ENCODE assay signal across 8 mouse cellular contexts in genomic region chr1:156043027-156043426, GRCm38 (mm10). TPM values are rescaled to one million over a fixed set of nuclear protein-coding genes. Genes with fewer than 3 reads are reported as not detected.
A peak's percentile ranks its signal among the peaks of the same experiment; 100 is the strongest.
DNase-seq lines count a peak whose midpoint lies in the region; ATAC-seq lines count a peak whose summit lies in the region.

No protein-coding gene starts in this region.

- H3K27ac ChIP-seq in forebrain, embryonic 13.5 days: no peak overlapping the region
- H3K27ac ChIP-seq in forebrain, embryonic 16.5 days (ENCODE audit: low read length): no peak overlapping the region
- no peak overlapping the region for H3K27ac ChIP-seq in lung, embryonic 16.5 days (ENCODE audit: low read length)

- WGBS in forebrain, embryonic 13.5 days: 11% methylated on average over 4 of the region's 4 CpGs
- 15% methylated on average over 4 of the region's 4 CpGs for WGBS in forebrain, embryonic 16.5 days
- WGBS in lung, embryonic 16.5 days: 17% methylated on average over 4 of the region's 4 CpGs

- H3K4me3 ChIP-seq in forebrain, embryonic 13.5 days: no peak overlapping the region
- H3K4me3 ChIP-seq in forebrain, embryonic 16.5 days (replicated peaks; ENCODE audit: low read length): no peak overlapping the region
- H3K4me3 ChIP-seq in lung, embryonic 16.5 days (ENCODE audit: low read length): peak overlapping the region; percentile 5; the same call in 1 of the 2 replicates

- H3K36me3 ChIP-seq in forebrain, embryonic 13.5 days (ENCODE audit: poor library complexity, severe bottlenecking): peaks cover 20% of the 10 kb centered on the region
- H3K36me3 ChIP-seq in forebrain, embryonic 16.5 days (ENCODE audit: control insufficient read depth, insufficient read depth): no peaks in the 10 kb centered on the region
- peaks cover 9% of the 10 kb centered on the region for H3K36me3 ChIP-seq in lung, embryonic 16.5 days (ENCODE audit: control insufficient read depth, insufficient read depth, low read length)

- H3K9ac ChIP-seq in forebrain, embryonic 13.5 days: 0 out of 2 replicates have a peak overlapping the region, but pooled peaks have one; percentile 14
- H3K9ac ChIP-seq in forebrain, embryonic 16.5 days (replicated peaks; ENCODE audit: low read depth, low read length): no peak overlapping the region
- 0 out of 2 replicates have a peak overlapping the region, but pooled peaks have one; percentile 15 for H3K9ac ChIP-seq in lung, embryonic 16.5 days (ENCODE audit: low read length)

- DNase-seq in 416B (ENCODE audit: low read depth): peak; percentile 82
- DNase-seq in adrenal gland, postnatal 10 days: peak; percentile 61
- DNase-seq in kidney, adult 8-10 months: peak; percentile 69 to 75
- DNase-seq in spleen, adult 12 weeks (ENCODE audit: low spot score): peak; percentile 27

- H3K4me1 ChIP-seq in forebrain, embryonic 13.5 days: peaks cover 38% of the 10 kb centered on the region
- peaks cover 18% of the 10 kb centered on the region for H3K4me1 ChIP-seq in forebrain, embryonic 16.5 days (replicated peaks; ENCODE audit: control insufficient read depth, insufficient read depth, low read length)
- H3K4me1 ChIP-seq in lung, embryonic 16.5 days (replicated peaks; ENCODE audit: control insufficient read depth, insufficient read depth, low read length): peaks cover 15% of the 10 kb centered on the region

- 0 out of 2 replicates have a peak, but pooled peaks have one; percentile 45 for ATAC-seq in forebrain, embryonic 13.5 days
- no peak for ATAC-seq in forebrain, embryonic 16.5 days
- ATAC-seq in erythroblast, adult 5-6 weeks (replicated peaks; ENCODE audit: low FRiP score, poor library complexity, severe bottlenecking): peak; percentile 67
- ATAC-seq in lung, embryonic 16.5 days (ENCODE audit: low read depth): peak; percentile 27; the same call in 1 of the 2 replicates

- H3K9me3 ChIP-seq in forebrain, embryonic 13.5 days (replicated peaks): no peaks in the 10 kb centered on the region
- no peaks in the 10 kb centered on the region for H3K9me3 ChIP-seq in forebrain, embryonic 16.5 days (ENCODE audit: control insufficient read depth, low read length)
- no peaks in the 10 kb centered on the region for H3K9me3 ChIP-seq in lung, embryonic 16.5 days (ENCODE audit: control insufficient read depth, low read length)

- no peaks in the 10 kb centered on the region for H3K27me3 ChIP-seq in forebrain, embryonic 13.5 days
- no peaks in the 10 kb centered on the region for H3K27me3 ChIP-seq in forebrain, embryonic 16.5 days (replicated peaks; ENCODE audit: control insufficient read depth, insufficient read depth, low read length)
- H3K27me3 ChIP-seq in lung, embryonic 16.5 days (ENCODE audit: control insufficient read depth, insufficient read depth, low read depth, low read length): no peaks in the 10 kb centered on the region

- H3K4me2 ChIP-seq in forebrain, embryonic 13.5 days: peak overlapping the region; percentile 19; the same call in 1 of the 2 replicates
- H3K4me2 ChIP-seq in forebrain, embryonic 16.5 days (ENCODE audit: low read length): no peak overlapping the region
- H3K4me2 ChIP-seq in lung, embryonic 16.5 days (ENCODE audit: low read depth, low read length): no peak overlapping the region

RNA-seq across cellular contexts. Expression of gene Tor1aip1, which starts 6.7 kb away (rescaled TPM):
- polyA plus RNA-seq in forebrain, embryonic 13.5 days (2015; fragmentation: Nextera tagmentation; extraction: Ambion mirVana): 34.7 and 37.1 TPM in 2 replicates
- 22.1 and 24.1 TPM in 2 replicates for polyA plus RNA-seq in forebrain, embryonic 16.5 days (2015; fragmentation: Nextera tagmentation; extraction: Ambion mirVana)
- total RNA-seq in adrenal gland, postnatal 10 days (2021): 10 to 100 TPM; 82.9 to 85.4 TPM
- 65.9 and 70.0 TPM in 2 replicates for total RNA-seq in erythroblast, adult 5-6 weeks (2015; ENCODE audit: low replicate concordance)
- 58.6 and 67.1 TPM in 2 replicates for total RNA-seq in erythroblast, adult 5-6 weeks (2017; ENCODE audit: low replicate concordance)
- 36.8 and 37.6 TPM in 2 replicates for polyA plus RNA-seq in lung, embryonic 16.5 days (2015; fragmentation: Nextera tagmentation; extraction: Ambion mirVana)

RNA-seq across cellular contexts. Expression of gene Tor1aip2, which starts 7.8 kb away (rescaled TPM):
- polyA plus RNA-seq in forebrain, embryonic 13.5 days (2015; fragmentation: Nextera tagmentation; extraction: Ambion mirVana): 79.6 and 83.9 TPM in 2 replicates
- polyA plus RNA-seq in forebrain, embryonic 16.5 days (2015; fragmentation: Nextera tagmentation; extraction: Ambion mirVana): 69.4 and 73.9 TPM in 2 replicates
- 100 to 1,000 TPM; 103 to 106 TPM for total RNA-seq in adrenal gland, postnatal 10 days (2021)
- total RNA-seq in erythroblast, adult 5-6 weeks (2015; ENCODE audit: low replicate concordance): 131 and 134 TPM in 2 replicates
- 130 and 147 TPM in 2 replicates for total RNA-seq in erythroblast, adult 5-6 weeks (2017; ENCODE audit: low replicate concordance)
- 102 and 104 TPM in 2 replicates for polyA plus RNA-seq in lung, embryonic 16.5 days (2015; fragmentation: Nextera tagmentation; extraction: Ambion mirVana)

Comparison
In these comparisons a context has a peak if more than half of its experiments do, and no peak if none do; other contexts are left out.
1. DNase-seq: peak in every context shown above with its lines; median percentile 82 in 416B; 72 in kidney, adult 8-10 months; 61 in adrenal gland, postnatal 10 days; 27 in spleen, adult 12 weeks.